Mouse (Mus musculus) yolk sac, embryonic 10.5 days (tissue): Measurements from ENCODE around the gene Zbtb34.

Experiments used
- DNase-seq: peaks from one replicate; pipeline ENCODE4 v3.0.0-alpha.2; 2017; ENCODE audit warnings: low spot score

Gene Zbtb34

DNA sequence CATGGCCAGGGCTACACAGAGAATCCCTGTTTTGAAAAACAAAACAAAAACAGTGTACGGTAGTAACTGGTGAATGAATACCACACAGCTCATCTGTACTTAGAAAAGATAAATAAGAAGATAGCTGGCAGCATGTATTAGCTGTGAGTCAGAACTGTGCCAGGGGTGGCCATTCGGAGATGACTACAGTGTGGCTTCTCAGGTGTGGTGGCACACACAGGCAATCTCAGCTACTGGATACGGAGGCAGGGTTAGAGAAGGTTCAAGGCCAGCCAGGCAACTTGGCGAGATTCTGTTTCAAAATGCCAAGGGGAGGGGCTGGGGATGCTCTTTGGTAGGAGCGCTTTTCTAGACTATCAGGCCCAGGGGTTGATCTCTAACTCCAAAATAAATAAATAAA lies 14.6 kb upstream of the Zbtb34 start:
- no peak for DNase-seq

DNA sequence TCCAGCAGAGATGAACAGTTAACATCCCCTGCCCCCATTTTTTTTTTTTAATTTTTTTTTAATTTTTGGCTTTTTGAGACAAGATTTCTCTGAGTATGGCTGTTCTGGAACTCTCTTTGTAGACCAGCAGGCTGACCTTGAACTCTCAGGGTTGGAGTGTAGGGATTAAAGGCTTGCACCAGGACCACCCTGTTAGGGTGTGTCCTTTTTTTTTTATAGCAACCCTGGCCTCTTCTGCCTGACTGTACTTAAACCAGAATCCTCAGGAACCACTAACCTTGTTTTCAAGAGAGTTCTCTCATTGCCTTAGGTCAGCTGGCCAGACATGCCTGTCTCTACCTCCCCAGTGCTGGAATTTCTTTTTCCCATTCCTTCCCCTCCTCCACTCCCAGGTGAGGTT lies 13.7 kb upstream of the Zbtb34 start:
- no peak for DNase-seq

DNA sequence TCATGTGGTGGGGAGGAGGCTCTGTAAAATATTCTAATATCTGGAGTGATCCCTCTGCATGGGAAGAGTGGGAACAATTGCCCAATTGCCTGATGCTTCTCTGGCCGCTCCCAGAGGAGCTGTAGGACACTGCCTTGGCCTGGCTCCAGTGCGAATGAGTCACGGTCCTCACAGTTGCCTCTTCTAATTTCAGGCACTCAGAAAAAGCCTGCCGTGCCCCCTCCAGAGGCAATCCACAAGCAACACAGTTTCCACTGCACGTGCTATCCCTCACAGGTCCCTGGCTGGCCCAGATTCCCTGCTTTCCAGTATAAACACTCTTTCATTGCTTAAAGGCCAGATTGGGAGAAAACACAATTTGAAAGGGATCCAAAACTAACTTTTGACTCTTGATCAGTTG lies 13.2 kb upstream of the Zbtb34 start:
- DNase-seq, result no peak

DNA sequence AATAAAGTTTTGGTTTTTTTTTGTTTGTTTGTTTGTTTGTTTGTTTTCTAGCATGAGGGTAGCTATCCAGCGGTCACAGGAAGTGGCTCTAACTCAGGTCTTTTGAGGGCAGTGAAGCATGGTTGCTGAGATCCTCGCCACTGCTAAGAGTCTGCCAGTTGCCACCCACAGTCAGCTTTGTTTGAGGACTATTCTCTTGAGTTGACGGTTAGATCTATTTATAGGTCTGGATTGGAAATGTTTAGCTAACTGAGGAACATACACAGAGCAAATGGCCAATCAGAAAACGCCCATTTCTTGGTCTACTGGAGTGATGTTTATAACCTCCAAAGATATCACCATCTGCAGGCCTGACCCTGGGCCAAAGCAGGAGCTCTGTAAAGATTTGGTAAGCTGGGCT lies 11.6 kb upstream of the Zbtb34 start:
- no peak for DNase-seq

DNA sequence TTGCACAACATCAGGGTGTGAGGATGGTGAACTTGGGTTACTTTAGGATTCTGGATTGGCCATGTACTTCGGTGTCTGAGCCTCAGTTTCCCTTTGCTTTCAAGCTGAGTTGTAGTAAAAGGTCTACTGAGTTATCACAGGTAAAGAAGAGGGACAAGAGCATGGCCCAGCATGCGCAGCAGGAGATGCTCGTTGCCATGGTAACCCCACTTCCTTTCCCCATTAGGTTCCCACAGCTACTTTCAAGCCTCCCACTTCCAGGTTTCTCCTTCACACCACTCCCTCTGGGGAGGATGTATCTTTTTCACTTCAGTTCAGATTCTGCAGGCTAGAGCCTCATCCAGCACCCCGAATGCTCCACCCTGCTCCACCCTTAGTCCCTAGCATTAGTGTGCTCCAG lies 9.8 kb upstream of the Zbtb34 start:
- no peak for DNase-seq

DNA sequence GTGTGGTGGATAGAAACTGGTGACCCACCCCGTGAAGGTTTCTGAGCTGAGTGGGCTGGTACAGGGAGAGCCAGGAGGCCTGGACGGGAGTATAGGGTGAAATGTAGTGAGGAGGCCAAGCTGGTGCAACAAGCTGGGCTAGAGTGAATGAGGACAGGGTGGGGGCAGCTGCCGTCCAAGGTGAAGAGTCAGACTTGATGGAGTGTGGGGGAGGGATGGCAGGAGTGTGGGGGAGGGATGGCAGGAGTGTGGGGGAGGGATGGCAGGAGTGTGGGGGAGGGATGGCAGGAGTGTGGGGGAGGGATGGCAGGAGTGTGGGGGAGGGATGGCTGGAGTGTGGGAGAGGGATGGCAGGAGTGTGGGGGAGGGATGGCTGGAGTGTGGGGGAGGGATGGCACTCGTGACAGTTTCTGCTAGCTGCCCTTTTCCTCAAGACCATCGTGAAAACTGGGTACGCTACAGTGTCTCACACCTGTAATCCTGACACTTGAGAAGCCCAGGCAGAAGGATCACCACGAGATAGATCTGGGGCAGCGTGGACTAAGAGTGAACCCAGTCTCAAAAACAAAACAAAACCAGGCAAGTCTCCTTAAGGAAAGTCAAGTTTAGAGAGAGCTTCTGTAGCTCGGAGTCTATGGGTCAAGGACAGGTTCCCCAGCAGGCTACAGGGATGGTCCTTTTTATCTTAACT lies 9.0 kb upstream of the Zbtb34 start:
- DNase-seq, result no peak

DNA sequence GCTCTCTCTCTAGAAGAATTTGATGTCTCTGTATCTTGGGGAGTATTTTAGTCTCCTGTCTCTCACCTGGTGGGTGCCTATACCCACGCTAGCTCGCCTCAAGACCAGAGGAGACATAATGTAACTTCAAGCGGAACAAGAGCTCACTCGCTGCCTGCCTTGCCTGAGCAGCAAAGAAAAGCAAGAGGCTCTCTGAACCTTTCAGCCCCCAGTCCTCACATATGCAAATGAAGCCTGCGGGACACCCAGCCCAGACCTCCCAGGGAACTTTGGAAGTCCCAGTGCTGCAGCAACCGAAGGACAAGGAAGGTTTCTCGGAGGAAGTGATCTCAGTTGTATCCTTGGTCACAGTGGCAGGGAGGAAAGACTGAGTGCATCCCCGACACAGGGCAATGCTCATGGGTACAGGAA lies 8.4 kb upstream of the Zbtb34 start:
- DNase-seq, result no peak

DNA sequence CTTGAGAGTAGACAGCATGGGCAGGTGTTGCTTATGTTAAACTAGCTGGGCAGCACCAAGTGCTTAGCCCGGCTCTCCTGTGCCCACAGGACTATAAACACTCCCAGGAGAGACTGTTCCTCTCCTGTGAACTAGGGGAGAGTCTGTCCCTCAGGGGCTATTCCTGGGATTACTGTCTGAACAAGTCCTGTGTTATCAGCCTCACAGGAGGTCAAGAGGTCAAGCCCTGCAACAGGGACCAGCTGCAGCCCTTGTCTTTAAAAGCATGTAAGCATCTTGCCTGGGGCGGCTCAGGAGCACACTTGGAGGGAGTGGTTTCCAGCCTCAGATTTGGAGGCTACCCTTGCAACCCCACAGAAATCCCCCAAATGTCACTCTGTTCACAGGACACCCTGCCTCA lies 7.3 kb upstream of the Zbtb34 start:
- peak; percentile 71 for DNase-seq

DNA sequence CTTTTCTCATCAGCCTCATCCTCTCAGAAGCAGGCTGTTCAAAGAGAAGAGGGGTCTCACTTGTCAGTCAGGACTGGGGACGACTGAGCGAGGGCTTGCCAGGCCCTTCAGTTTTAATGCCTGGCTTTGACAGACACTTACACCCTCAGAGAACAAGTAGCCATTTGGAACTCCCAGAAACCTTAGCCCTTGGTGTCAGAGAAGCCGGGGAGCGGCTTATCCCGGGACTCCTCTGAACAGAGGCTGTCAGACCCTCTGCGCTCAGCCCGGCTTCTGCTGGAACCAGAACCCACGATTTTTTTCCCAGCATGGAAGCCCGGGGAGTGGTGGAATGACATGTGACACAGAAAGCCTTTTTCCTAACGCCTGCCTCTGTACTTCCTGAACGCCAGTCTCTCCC lies 6.1 kb upstream of the Zbtb34 start:
- DNase-seq, result no peak

DNA sequence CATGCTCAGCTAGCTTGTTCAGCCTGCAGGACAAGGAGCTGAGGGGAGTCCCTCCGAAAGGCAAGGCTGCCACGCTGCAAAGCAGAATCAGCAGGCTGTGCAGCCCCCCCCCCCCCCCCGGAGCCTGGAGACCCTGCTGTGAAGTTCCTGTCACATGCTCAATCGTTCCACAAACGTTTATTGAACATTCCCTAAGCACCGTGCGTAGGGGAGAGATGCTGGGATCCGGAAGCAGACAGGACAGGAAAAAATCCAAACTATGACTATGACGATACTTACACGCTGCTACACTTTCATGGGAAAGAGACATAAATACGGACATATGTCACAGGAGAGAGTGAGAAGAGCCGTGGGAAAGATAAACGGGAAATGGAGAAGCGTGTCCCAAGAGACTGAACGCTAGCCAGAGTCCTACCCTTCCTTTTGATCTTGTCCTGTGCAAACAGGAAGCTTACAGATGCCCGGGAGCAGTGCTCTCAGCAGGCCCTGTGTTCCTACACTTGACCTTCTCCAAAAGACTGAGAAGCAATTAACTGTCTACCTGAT lies 5.0 kb upstream of the Zbtb34 start:
- DNase-seq, result no peak

DNA sequence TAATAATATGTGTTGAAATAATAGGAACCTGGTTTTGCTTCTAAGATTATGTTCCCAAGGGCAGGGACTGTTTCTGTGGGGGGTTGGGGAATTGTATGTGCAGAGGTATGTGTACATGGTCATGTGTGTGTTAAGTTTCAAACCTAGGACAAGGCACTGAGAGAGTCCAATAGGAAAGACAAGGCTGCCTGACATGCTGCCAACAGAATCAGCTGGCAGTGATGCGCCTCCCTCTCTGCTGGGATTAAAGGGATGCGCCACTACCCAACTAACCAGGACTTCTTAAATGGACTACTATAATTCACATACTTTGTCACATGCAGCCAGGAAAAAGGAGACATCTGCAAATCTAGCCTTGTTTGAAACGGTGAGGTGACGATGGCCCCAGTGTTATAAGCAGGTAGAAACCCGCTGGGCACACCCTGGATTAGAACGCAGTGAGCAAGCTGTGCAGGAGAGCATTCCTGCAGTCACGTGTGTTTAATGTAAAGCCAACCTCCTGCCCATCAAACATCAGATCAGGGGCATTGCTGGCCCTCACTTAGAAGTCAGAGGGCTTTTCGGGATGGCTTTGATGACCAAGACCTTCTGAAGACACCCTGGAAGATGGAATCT lies 4.0 kb upstream of the Zbtb34 start:
- no peak for DNase-seq

DNA sequence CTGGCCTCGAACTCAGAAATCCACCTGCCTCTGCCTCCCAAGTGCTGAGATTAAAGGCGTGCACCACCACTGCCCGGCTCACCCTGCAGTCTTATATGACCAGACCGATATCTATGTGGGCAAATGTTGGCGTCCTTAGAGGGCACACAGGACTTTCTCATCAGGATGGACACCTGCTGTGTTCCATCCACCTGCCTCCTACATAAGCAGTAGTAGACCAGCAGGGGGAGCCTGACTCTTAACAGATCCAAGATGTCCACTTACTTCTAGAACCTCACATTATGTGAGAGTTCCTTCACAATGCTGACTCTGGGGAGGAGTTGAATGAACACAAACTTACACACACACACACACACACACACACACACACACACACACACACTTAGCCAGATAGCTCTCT lies 1.8 kb upstream of the Zbtb34 start:
- DNase-seq, result no peak

DNA sequence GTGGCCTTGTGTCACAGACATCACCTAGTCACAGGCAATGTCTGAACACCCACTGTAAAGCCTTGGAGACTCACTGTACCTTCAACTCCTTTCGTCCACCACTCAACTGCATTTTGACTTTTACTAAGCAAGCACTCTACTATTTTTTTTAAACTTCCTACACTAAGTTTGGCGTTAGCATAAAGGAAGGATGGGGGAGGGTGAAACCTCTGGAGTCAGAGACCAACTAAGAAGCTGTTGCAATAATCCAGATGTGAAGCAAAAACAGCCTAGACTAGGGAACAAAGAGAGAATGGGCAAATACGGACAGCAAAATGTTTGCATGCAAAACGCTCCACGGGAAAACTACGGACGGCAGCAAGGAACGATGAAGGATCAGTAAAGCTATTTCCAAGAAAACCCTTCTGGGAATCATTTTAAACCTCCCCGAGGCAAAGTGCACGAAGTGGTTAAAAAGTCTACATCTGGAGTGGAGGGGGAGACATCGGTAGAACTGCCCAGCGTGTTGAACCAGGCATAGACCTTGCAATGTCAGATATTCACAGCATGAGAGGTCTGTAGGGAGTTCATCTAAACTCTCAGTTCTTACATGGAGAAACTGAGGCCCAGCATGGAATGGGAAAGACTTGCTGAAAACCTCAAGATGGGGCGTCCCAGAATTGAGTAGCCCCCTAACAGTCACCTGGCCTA lies 898 bp downstream of the Zbtb34 start:
- no peak for DNase-seq

DNA sequence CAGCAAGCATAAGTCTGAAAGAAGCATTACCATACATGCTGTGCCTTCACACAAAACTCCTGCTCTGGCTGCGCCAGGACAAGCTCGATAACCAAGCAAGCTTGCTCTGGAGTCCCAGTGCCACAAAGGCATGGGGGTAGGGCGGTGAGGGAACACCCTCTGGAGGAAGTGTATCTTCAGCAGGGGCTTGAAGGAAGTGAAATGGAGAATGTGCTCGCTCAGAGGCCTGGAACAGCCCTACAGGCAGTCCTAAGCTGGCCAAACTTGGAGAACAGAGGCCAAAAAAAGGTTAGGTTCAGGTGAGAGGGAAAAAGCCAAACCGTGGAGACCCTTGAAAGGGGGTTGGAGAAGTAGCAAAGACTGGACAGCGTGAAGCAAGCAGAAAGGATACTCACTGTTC lies 1.8 kb downstream of the Zbtb34 start:
- no peak for DNase-seq

DNA sequence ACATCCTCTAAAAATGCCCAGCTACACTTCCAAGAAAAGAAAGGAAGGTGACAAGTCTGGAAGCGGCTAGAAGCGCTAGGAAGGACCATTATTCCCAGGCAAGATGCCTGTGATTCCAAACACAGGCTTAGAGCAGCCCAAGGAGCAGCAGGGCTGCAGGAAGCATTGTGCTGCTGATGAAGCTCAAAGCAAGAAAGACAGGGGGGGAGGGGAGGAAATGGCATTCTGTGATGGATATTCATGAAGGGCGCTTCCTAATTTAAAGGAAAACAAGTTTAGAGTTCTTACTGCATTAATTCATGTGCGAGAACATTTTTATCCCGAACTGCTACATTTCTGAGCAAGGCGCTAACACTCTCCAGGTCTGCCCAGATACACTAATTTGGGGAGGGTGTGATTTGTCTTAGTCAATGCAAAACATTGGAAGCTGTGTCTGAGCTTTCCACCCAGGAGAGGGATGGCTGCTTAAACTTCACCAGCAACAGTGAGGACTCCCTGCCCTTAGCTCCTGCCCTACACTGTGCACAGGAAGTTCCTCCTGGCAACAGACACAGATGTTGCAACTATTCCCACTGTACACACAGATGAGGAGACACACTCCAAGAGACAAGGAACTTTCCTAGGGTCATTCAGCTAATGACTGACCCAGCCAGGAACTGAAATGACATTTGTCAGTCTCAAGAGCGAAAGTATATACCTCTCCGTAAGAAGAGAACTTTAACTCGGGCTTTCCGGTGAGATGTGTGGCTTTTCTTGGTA lies 4.3 kb downstream of the Zbtb34 start:
- DNase-seq, result no peak

DNA sequence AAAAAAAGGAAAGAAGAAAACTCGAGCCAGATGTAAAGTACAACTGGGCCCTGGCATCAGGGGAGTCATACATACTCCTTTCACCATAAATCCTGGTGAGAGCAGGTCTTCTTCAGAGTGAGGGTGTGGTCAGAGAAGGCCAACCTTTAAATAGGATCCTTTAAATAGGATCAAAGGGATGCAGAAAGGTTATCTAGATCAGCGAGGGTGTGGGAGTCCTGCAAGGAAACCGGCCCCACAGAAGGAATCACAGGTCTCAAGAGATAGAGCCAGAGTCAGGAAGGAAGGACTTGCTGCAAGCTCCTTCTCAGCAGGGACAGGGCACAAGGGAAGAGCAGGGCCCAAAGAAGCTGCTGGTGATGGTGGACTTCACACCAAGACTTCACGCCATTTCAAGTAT lies 13.7 kb downstream of the Zbtb34 start:
- DNase-seq, result no peak

DNA sequence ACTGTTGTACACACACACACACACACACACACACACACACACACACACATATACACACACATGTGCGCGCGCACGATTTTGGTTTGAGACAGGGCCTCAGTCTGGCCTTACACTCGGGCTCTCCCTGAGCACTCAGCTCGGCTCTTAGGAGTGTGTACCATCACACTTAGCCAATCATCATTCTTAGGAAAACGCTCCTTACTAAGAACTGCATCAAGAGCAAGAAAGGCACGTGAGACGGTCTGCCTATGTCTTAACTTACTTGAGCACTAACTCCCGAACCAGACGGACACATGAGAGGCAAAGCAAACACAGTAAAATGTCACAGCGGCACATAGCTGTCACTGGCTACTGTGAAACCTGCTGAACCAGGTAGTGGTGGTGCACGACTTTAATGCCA lies 17.1 kb downstream of the Zbtb34 start:
- no peak for DNase-seq

DNA sequence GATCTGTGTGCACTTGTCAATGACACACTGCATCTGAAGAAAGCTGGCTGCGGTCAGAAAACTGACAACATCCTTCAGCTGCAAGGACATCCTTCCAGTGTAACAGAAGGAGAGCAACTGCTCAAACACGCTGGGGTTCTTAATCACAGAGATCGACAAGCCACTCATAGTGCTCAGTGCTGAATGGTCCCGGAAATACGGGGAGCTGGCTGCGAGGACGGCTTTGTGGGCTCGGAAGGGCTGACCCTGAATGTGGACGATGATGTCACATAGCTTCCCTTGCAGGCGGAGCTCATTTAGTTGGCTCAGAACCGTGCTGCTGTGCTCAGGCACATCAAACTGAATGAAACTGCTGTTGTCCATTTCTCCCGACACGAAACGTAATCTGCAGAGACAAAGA lies 19.0 kb downstream of the Zbtb34 start:
- DNase-seq, result no peak

DNA sequence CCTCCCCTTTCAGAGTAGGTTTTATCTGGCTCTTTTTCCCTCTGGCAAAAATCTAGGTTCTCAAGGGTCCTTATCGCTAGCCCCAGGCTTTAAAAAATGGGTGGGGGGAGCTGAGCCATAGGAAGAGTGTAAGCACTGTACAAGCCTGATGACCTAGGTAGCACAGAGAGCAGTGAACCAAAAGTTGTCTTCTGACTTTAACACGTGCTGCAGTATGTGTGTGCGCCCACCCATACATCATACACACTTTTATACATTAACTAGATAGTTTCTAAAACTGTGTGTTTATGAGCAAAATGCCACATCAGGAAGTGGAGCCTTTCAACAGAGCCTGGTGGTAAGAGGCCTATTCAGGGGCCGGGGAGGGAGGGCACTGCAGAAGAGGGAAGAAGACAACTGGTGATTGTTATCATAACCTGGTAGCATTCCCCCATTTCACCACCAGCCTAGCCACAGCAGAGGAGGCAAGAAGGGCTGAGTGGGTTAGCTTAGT lies 27.6 kb downstream of the Zbtb34 start:
- peak; percentile 51 for DNase-seq

DNA sequence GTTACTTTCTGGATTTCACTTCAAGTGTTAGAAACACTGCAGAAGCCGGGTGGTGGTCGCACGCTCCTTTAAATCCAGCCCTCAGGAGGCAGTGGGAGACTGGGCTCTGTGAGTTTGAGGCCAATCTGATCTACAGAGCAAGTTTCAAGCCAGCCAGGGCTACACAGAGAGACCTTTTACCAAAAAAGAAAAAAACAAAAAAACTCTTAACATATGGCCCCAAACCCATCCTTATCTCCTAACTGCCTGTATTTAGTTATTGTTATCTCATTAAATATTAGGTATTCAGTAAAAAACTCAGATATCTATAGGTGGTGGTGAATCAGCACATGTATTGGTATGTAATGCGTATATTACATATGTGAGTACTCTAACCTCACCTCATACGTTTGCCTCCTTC lies 28.5 kb downstream of the Zbtb34 start:
- DNase-seq, result no peak

DNA sequence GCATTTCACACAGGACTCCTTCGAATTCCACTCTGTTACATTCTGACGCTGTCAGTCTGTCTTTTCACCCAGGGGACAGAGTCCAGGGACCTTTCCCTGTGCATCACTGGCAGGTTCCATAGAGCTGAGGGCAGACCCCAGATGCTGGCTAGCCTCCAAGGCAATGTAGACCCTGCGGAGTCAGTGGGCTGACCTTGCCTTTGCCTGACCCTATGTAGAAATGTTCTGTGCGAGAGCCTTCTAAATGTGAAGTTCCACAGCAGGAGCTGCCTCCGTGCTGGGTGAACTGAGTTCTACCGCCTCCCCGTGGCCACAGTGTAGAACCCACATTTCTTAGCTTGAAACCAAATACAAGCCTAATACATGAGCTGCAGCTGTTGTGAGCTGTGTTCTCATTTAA lies 28.9 kb downstream of the Zbtb34 start:
- peak; percentile 64 for DNase-seq

DNA sequence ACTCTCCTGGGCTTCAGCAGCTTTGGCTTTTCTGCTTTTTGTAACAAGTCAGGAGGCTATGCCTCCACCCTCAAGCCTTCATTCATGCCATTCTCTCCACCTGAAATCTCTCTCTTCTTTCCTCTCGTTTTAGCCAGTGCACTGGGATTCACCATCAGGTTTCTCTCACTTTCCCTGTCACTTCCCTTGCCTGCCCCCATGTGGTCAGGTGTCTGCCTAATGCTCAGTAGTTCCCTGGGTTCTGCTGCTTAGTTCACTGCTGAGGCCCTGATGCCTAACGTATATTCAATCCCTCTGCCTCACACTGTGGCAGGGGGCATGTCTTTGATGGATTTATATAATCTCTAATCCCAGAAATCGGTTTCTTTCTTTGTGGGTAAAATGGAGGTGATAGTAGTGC lies 29.9 kb downstream of the Zbtb34 start:
- DNase-seq, result no peak

DNA sequence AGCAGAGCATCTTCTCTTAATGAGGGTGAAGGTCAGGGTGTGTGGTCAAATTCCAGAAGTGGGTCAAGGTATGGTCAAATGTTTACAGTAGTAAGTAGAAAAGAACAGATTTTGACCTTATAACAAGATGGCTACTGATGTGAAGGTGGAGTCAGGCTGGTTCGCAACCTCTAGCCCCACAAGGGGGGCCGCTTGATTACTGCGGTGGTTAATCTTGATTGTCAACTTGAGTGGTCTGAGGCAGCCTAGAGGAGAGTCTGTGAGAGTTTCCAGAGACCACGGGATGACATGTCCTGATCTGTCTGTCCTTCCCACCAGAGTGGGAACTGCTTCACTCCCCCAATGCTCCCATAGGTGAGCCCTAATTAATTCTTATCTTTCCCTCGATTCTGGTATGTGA lies 30.6 kb downstream of the Zbtb34 start:
- no peak for DNase-seq
